Mouse (Mus musculus) B cell, adult 67 days (primary cell): Measurements from ENCODE around the gene Mrps34. TPM values are rescaled to one million over a fixed set of nuclear protein-coding genes. Genes with fewer than 3 reads are reported as not detected.

ENCODE experiments used
- total RNA-seq, 2 experiments: library from RNA; stranded (reverse); gene quantifications; 4 replicates each; pipeline ENCODE4 v1.2.4; 2023

The Mrps34 gene
- 10 to 100 TPM; 25.7 to 31.4 TPM for total RNA-seq

GRCm38 (mm10) chr17:24894995-24895547, at the start of gene Mrps34, which contains the start of gene Eme2:
Gene Mrps34 (plus strand): TSS chr17:24895116.
Gene Eme2 (minus strand): TSS chr17:24895087.

GRCm38 (mm10) chr17:24850065-24850772, 44.7 kb upstream of the Mrps34 start, which contains the start of gene Fahd1:
Gene Fahd1 (minus strand): TSS chr17:24850364.

GRCm38 (mm10) chr17:24865776-24866175, 29.1 kb upstream of the Mrps34 start, which contains the start of gene Igfals:
Gene Igfals (plus strand): TSS chr17:24865997.

GRCm38 (mm10) chr17:24886134-24886931, 8.6 kb upstream of the Mrps34 start, which contains the start of the genes Nubp2 and Spsb3:
Gene Nubp2 (minus strand): TSS chr17:24886349.
Gene Spsb3 (plus strand): TSS chr17:24886643.

GRCm38 (mm10) chr17:24896241-24896992, 1.5 kb downstream of the Mrps34 start, which contains the start of gene Nme3:
Gene Nme3 (plus strand): TSS chr17:24896500.

GRCm38 (mm10) chr17:24936259-24937237, 41.6 kb downstream of the Mrps34 start, which contains the start of gene Mapk8ip3:
Gene Mapk8ip3 (minus strand): TSS chr17:24936977.

Other genes starting within 250 kb of the Mrps34 start
- gene Slc9a3r2, start 244.8 kb upstream of the Mrps34 start, total RNA-seq, result under 1 TPM in 1 of 2 experiments, not detected in 1; 0.30 TPM
- gene Npw, start 236.7 kb upstream of the Mrps34 start, total RNA-seq, result not detected
- 10 to 100 TPM; 60.3 to 60.7 TPM for gene Zfp598, start 225.4 kb upstream of the Mrps34 start, total RNA-seq
- gene Syngr3, start 205.2 kb upstream of the Mrps34 start, total RNA-seq, result under 1 TPM in 1 of 2 experiments, not detected in 1; 0.50 TPM
- 10 to 100 TPM; 15.8 to 17.5 TPM for gene Gfer, start 199.0 kb upstream of the Mrps34 start, total RNA-seq
- gene Noxo1, start 198.9 kb upstream of the Mrps34 start, total RNA-seq, result 1 to 10 TPM; 5.5 to 7.4 TPM
- gene Tbl3, start 187.5 kb upstream of the Mrps34 start, total RNA-seq, result 10 to 100 TPM; 30.5 to 32.5 TPM
- gene Rnf151, start 177.1 kb upstream of the Mrps34 start, total RNA-seq, result not detected
- 1,000 to 10,000 TPM; 1,102 to 1,132 TPM for gene Rps2, start 177.0 kb upstream of the Mrps34 start, total RNA-seq
- gene Ndufb10, start 170.6 kb upstream of the Mrps34 start, total RNA-seq, result 10 to 100 TPM; 67.1 to 79.0 TPM
- gene Rpl3l, start 167.3 kb upstream of the Mrps34 start, total RNA-seq, result not detected
- 10 to 100 TPM; 31.6 to 34.3 TPM for gene Msrb1, start 158.5 kb upstream of the Mrps34 start, total RNA-seq
- gene Hs3st6, start 142.1 kb upstream of the Mrps34 start, total RNA-seq, result not detected
- not detected for gene Meiob, start 90.8 kb upstream of the Mrps34 start, total RNA-seq
- gene Hagh, start 55.0 kb upstream of the Mrps34 start, total RNA-seq, result 10 to 100 TPM; 29.9 to 32.6 TPM
- gene Fahd1, start 44.8 kb upstream of the Mrps34 start, total RNA-seq, result 1 to 10 TPM; 1.8 to 2.6 TPM
- 1 to 10 TPM in 1 of 2 experiments, under 1 TPM in 1; 0.80 to 1.3 TPM for gene Igfals, start 29.1 kb upstream of the Mrps34 start, total RNA-seq
- gene Nubp2, start 8.8 kb upstream of the Mrps34 start, total RNA-seq, result 10 to 100 TPM; 61.9 to 68.8 TPM
- 10 to 100 TPM; 36.0 to 40.1 TPM for gene Spsb3, start 8.5 kb upstream of the Mrps34 start, total RNA-seq
- gene Eme2, start within 50 bp of the Mrps34 start, total RNA-seq, result 10 to 100 TPM; 68.9 to 86.2 TPM
- gene Nme3, start 1.4 kb downstream of the Mrps34 start, total RNA-seq, result 10 to 100 TPM; 31.9 to 34.5 TPM
- gene Mapk8ip3, start 41.9 kb downstream of the Mrps34 start, total RNA-seq, result 100 to 1,000 TPM; 234 to 243 TPM
- gene Jpt2, start 65.6 kb downstream of the Mrps34 start, total RNA-seq, result 10 to 100 TPM; 40.5 to 45.8 TPM
- 10 to 100 TPM; 36.0 to 42.6 TPM for gene Cramp1l, start 120.7 kb downstream of the Mrps34 start, total RNA-seq
- gene Ift140, start 121.0 kb downstream of the Mrps34 start, total RNA-seq, result 10 to 100 TPM; 63.5 to 65.4 TPM
- gene Tmem204, start 188.5 kb downstream of the Mrps34 start, total RNA-seq, result not detected
- gene Telo2, start 220.9 kb downstream of the Mrps34 start, total RNA-seq, result 10 to 100 TPM; 42.1 to 47.6 TPM
- not detected for gene Ptx4, start 225.6 kb downstream of the Mrps34 start, total RNA-seq
- 10 to 100 TPM; 39.5 to 41.6 TPM for gene Clcn7, start 238.3 kb downstream of the Mrps34 start, total RNA-seq